Mouse (Mus musculus): ENCODE measurements around the gene Cacna1c. TPM values are rescaled to one million over a fixed set of nuclear protein-coding genes. Genes with fewer than 3 reads are reported as not detected.

Cacna1c gene
- polyA plus RNA-seq, 2 experiments = 8.9 to 29.0 TPM

GRCm38 (mm10) chr6:118673974-118674695, 522.1 kb downstream of the Cacna1c start:
- no peak for TF ChIP-seq POLR2A (IDR thresholded peaks at IDR 0.05; ENCODE audit: borderline replicate concordance, extremely low read depth, insufficient read depth, insufficient read length)
- H3K27ac ChIP-seq (replicated peaks; ENCODE audit: low read depth, low read length) = no peak overlapping the region
- H3K9me3 ChIP-seq (ENCODE audit: control insufficient read depth, low read length) = no peaks in the 10 kb centered on the region
- ATAC-seq (ENCODE audit: low FRiP score, low read depth) (no peak), DNase-seq (ENCODE audit: low spot score) (no peak)
- H3K36me3 ChIP-seq (ENCODE audit: control insufficient read depth, insufficient read depth, low read length) = peaks cover 26% of the 10 kb centered on the region
- no peak overlapping the region for H3K9ac ChIP-seq (ENCODE audit: low read depth, low read length, severe bottlenecking)
- 81% methylated on average over 12 of the region's 12 CpGs for WGBS
- no peak overlapping the region for H3K4me2 ChIP-seq (replicated peaks; ENCODE audit: low read depth, low read length, severe bottlenecking)
- no peak overlapping the region for H3K4me3 ChIP-seq (replicated peaks; ENCODE audit: low read length)
- H3K27me3 ChIP-seq (ENCODE audit: control insufficient read depth, insufficient read depth, low read length) = no peaks in the 10 kb centered on the region
- no peaks in the 10 kb centered on the region for H3K4me1 ChIP-seq (ENCODE audit: control insufficient read depth, insufficient read depth, low read length)

- H3K9me3 ChIP-seq (ENCODE audit: control insufficient read depth, low read length) = no peaks in the 10 kb centered on the region
- no peak overlapping the region for H3K9ac ChIP-seq (ENCODE audit: low read depth, low read length, severe bottlenecking)
- H3K27me3 ChIP-seq (ENCODE audit: control insufficient read depth, insufficient read depth, low read length) = no peaks in the 10 kb centered on the region
- H3K4me3 ChIP-seq (replicated peaks; ENCODE audit: low read length) = no peak overlapping the region
- H3K4me1 ChIP-seq (ENCODE audit: control insufficient read depth, insufficient read depth, low read length) = no peaks in the 10 kb centered on the region
- no peak for ATAC-seq (ENCODE audit: low FRiP score, low read depth)
- H3K27ac ChIP-seq (replicated peaks; ENCODE audit: low read depth, low read length) = no peak overlapping the region
- H3K4me2 ChIP-seq (replicated peaks; ENCODE audit: low read depth, low read length, severe bottlenecking) = no peak overlapping the region
- H3K36me3 ChIP-seq (ENCODE audit: control insufficient read depth, insufficient read depth, low read length) = peaks cover 33% of the 10 kb centered on the region
- 98% methylated on average over 4 of the region's 4 CpGs for WGBS
- no peak for DNase-seq (ENCODE audit: low spot score)
- no peak for TF ChIP-seq POLR2A (IDR thresholded peaks at IDR 0.05; ENCODE audit: borderline replicate concordance, extremely low read depth, insufficient read depth, insufficient read length)
These were observed 542.9 kb downstream of the Cacna1c start for GRCm38 (mm10) chr6:118653331-118653730.

- H3K27ac ChIP-seq (replicated peaks; ENCODE audit: low read depth, low read length) = no peak overlapping the region
- no peak overlapping the region for H3K4me3 ChIP-seq (replicated peaks; ENCODE audit: low read length)
- no peak for ATAC-seq (ENCODE audit: low FRiP score, low read depth)
- no peaks in the 10 kb centered on the region for H3K9me3 ChIP-seq (ENCODE audit: control insufficient read depth, low read length)
- WGBS = 80% methylated on average over 6 of the region's 6 CpGs
- TF ChIP-seq POLR2A (IDR thresholded peaks at IDR 0.05; ENCODE audit: borderline replicate concordance, extremely low read depth, insufficient read depth, insufficient read length) = no peak
- no peak overlapping the region for H3K4me2 ChIP-seq (replicated peaks; ENCODE audit: low read depth, low read length, severe bottlenecking)
- H3K27me3 ChIP-seq (ENCODE audit: control insufficient read depth, insufficient read depth, low read length) = no peaks in the 10 kb centered on the region
- H3K36me3 ChIP-seq (ENCODE audit: control insufficient read depth, insufficient read depth, low read length) = peaks cover 30% of the 10 kb centered on the region
- H3K9ac ChIP-seq (ENCODE audit: low read depth, low read length, severe bottlenecking) = no peak overlapping the region
- DNase-seq (ENCODE audit: low spot score) = no peak
- no peaks in the 10 kb centered on the region for H3K4me1 ChIP-seq (ENCODE audit: control insufficient read depth, insufficient read depth, low read length)
These were observed 547.0 kb downstream of the Cacna1c start for GRCm38 (mm10) chr6:118649121-118649783.

GRCm38 (mm10) chr6:118646265-118647061, 549.8 kb downstream of the Cacna1c start:
- H3K4me1 ChIP-seq (ENCODE audit: control insufficient read depth, insufficient read depth, low read length) = no peaks in the 10 kb centered on the region
- ATAC-seq (ENCODE audit: low FRiP score, low read depth) = peak; percentile 53; the same call in 1 of the 2 replicates
- H3K9ac ChIP-seq (ENCODE audit: low read depth, low read length, severe bottlenecking) = no peak overlapping the region
- WGBS = 55% methylated on average over 14 of the region's 14 CpGs
- H3K9me3 ChIP-seq (ENCODE audit: control insufficient read depth, low read length) = no peaks in the 10 kb centered on the region
- H3K36me3 ChIP-seq (ENCODE audit: control insufficient read depth, insufficient read depth, low read length) = peaks cover 9% of the 10 kb centered on the region; the same call in 1 of the 2 replicates
- H3K4me3 ChIP-seq (replicated peaks; ENCODE audit: low read length) = no peak overlapping the region
- H3K27ac ChIP-seq (replicated peaks; ENCODE audit: low read depth, low read length) = no peak overlapping the region
- TF ChIP-seq POLR2A (IDR thresholded peaks at IDR 0.05; ENCODE audit: borderline replicate concordance, extremely low read depth, insufficient read depth, insufficient read length) = no peak
- no peaks in the 10 kb centered on the region for H3K27me3 ChIP-seq (ENCODE audit: control insufficient read depth, insufficient read depth, low read length)
- no peak overlapping the region for H3K4me2 ChIP-seq (replicated peaks; ENCODE audit: low read depth, low read length, severe bottlenecking)
- peak; percentile 71 for DNase-seq (ENCODE audit: low spot score)

- Histone ChIP-seq H3K4me2 (replicated peaks; ENCODE audit: low read depth, low read length, severe bottlenecking) (no peak overlapping the region), H3K4me3 (replicated peaks; ENCODE audit: low read length) (no peak overlapping the region), H3K27me3 (ENCODE audit: control insufficient read depth, insufficient read depth, low read length) (no peaks in the 10 kb centered on the region), H3K9ac (ENCODE audit: low read depth, low read length, severe bottlenecking) (no peak overlapping the region), H3K9me3 (ENCODE audit: control insufficient read depth, low read length) (no peaks in the 10 kb centered on the region), H3K27ac (replicated peaks; ENCODE audit: low read depth, low read length) (no peak overlapping the region), H3K4me1 (ENCODE audit: control insufficient read depth, insufficient read depth, low read length) (no peaks in the 10 kb centered on the region), H3K36me3 (ENCODE audit: control insufficient read depth, insufficient read depth, low read length) (peaks cover 3% of the 10 kb centered on the region; the same call in 1 of the 2 replicates)
- WGBS = 83% methylated on average over 12 of the region's 12 CpGs
- TF ChIP-seq POLR2A (IDR thresholded peaks at IDR 0.05; ENCODE audit: borderline replicate concordance, extremely low read depth, insufficient read depth, insufficient read length) = no peak
- ATAC-seq (ENCODE audit: low FRiP score, low read depth) = no peak
- no peak for DNase-seq (ENCODE audit: low spot score)
These were observed 551.4 kb downstream of the Cacna1c start for GRCm38 (mm10) chr6:118644866-118645265.

Data from limb, embryonic 14.5 days (tissue).